In the genomic region with DNA sequence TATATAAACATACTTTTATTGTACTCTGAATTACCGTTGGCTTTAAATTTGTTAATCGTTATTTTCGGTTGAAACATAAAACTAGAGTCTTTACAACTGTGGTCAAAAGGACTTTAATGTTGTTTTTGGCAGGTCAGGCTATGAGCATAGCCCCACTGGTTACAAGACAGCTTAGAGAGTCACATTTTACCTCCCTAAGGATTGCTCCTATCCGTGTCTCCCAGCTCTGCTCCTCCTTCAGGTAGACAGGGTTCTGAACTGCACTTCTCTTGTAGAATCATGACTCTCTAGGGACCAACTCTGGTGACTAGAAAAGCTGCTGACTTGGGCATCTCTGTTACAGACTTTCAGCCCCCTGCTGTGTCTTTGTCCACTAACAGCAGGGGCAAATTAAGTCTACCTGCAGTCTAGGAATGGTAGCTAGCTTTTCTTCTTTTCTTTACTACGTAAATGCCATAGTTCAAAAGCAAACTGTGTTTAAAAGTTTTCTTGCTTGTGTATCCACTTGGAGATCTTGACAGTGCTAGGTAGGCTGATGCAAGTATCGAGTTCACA, we compare ENCODE assay signal across 27 mouse cellular contexts. TPM values are rescaled to one million over a fixed set of nuclear protein-coding genes. Genes with fewer than 3 reads are reported as not detected.
DNase-seq lines count a peak whose midpoint lies in the region; ATAC-seq and TF ChIP-seq lines count a peak whose summit lies in the region.
"Had no signal": no experiment of that assay in that cellular context is flagged by ENCODE, and none has a peak within 500 bp of the region (broad histone marks: within the 10 kb centered on the region; RNA-seq: fewer than 3 reads in every experiment).

No protein-coding gene starts in this region.

- peak; percentile 74 for DNase-seq in heart, adult 11 months
- DNase-seq in heart, adult 2 months: no peak
- no peak for DNase-seq in kidney, postnatal 25 days
- no peak for DNase-seq in limb, embryonic 10.5 days (ENCODE audit: low spot score)
- DNase-seq in ZHBTc4 (ENCODE audit: low read depth, low spot score): peak; percentile 90
- DNase-seq in lung, postnatal 36 days: no peak
- DNase-seq: adrenal gland, adult 2 months; adrenal gland, postnatal 14 days; cerebellum, adult 11 months; cerebellum, adult 2 months; cerebellum, adult 9-11 months; cerebellum, postnatal 25 days; gastrocnemius, postnatal 10 days; gastrocnemius, postnatal 36 days; heart, postnatal 36 days had no signal

- H3K9ac ChIP-seq in heart, adult 2 months (ENCODE audit: low read depth, low read length): no peak overlapping the region
- H3K9ac ChIP-seq in kidney, embryonic 15.5 days: no peak overlapping the region
- no peak overlapping the region for H3K9ac ChIP-seq in limb, embryonic 15.5 days
- H3K9ac ChIP-seq: embryonic facial prominence, embryonic 13.5 days; forebrain, embryonic 12.5 days; forebrain, embryonic 15.5 days; heart, embryonic 12.5 days; heart, embryonic 15.5 days; hindbrain, embryonic 13.5 days had no signal

- TF ChIP-seq EP300 in heart, adult 2 months (IDR thresholded peaks at IDR 0.05; ENCODE audit: insufficient read depth, low read depth, low read length): no peak

- intact Hi-C loops in heart, adult 2 months (cut with DNase I): no loop called here

- no peak for TF ChIP-seq CTCF in heart, adult 2 months (IDR thresholded peaks at IDR 0.05)

- H3K4me2 ChIP-seq in kidney, embryonic 15.5 days: no peak overlapping the region
- no peak overlapping the region for H3K4me2 ChIP-seq in limb, embryonic 15.5 days
- H3K4me2 ChIP-seq: embryonic facial prominence, embryonic 13.5 days; forebrain, embryonic 12.5 days; forebrain, embryonic 15.5 days; heart, embryonic 12.5 days; heart, embryonic 15.5 days; hindbrain, embryonic 13.5 days had no signal

- no peak overlapping the region for H3K4me3 ChIP-seq in heart, adult 2 months
- H3K4me3 ChIP-seq in kidney, embryonic 15.5 days (replicated peaks): no peak overlapping the region
- H3K4me3 ChIP-seq in limb, embryonic 15.5 days: no peak overlapping the region
- H3K4me3 ChIP-seq in limb, embryonic 10.5 days: no peak overlapping the region
- H3K4me3 ChIP-seq: embryonic facial prominence, embryonic 10.5 days; embryonic facial prominence, embryonic 13.5 days; erythroblast, embryonic 14.5 days; forebrain, embryonic 12.5 days; forebrain, embryonic 15.5 days; heart, embryonic 12.5 days; heart, embryonic 15.5 days; hindbrain, embryonic 10.5 days; hindbrain, embryonic 13.5 days had no signal

- no peak for TF ChIP-seq POLR2A in heart, adult 2 months (IDR thresholded peaks at IDR 0.05; ENCODE audit: insufficient read depth, low read depth, low read length)

- no peaks in the 10 kb centered on the region for H3K36me3 ChIP-seq in heart, adult 2 months (ENCODE audit: control insufficient read depth, insufficient read depth, low read length)
- H3K36me3 ChIP-seq in kidney, embryonic 15.5 days: no peaks in the 10 kb centered on the region
- H3K36me3 ChIP-seq in limb, embryonic 15.5 days: no peaks in the 10 kb centered on the region
- H3K36me3 ChIP-seq in limb, embryonic 10.5 days: no peaks in the 10 kb centered on the region
- H3K36me3 ChIP-seq: embryonic facial prominence, embryonic 10.5 days; embryonic facial prominence, embryonic 13.5 days; forebrain, embryonic 12.5 days; forebrain, embryonic 15.5 days; heart, embryonic 12.5 days; heart, embryonic 15.5 days; hindbrain, embryonic 10.5 days; hindbrain, embryonic 13.5 days had no signal

- 81% methylated on average over 6 of the region's 6 CpGs for WGBS in heart, adult 2 months
- WGBS in kidney, embryonic 15.5 days: 32% methylated on average over 6 of the region's 6 CpGs
- 43% methylated on average over 6 of the region's 6 CpGs for WGBS in limb, embryonic 15.5 days
- 72% methylated on average over 6 of the region's 6 CpGs for WGBS in limb, embryonic 10.5 days

- no peak overlapping the region for H3K27ac ChIP-seq in heart, adult 2 months
- peak overlapping the region; percentile 68 for H3K27ac ChIP-seq in kidney, embryonic 15.5 days
- H3K27ac ChIP-seq in limb, embryonic 15.5 days: peak overlapping the region; percentile 50; the same call in 1 of the 2 replicates
- H3K27ac ChIP-seq in limb, embryonic 10.5 days: no peak overlapping the region
- H3K27ac ChIP-seq: embryonic facial prominence, embryonic 10.5 days; embryonic facial prominence, embryonic 13.5 days; forebrain, embryonic 12.5 days; forebrain, embryonic 15.5 days; heart, embryonic 15.5 days; hindbrain, embryonic 10.5 days; hindbrain, embryonic 13.5 days had no signal

- H3K4me1 ChIP-seq in heart, adult 2 months (ENCODE audit: control insufficient read depth, insufficient read depth, low read length): no peaks in the 10 kb centered on the region; the same call in 1 of the 2 replicates
- peaks cover 17% of the 10 kb centered on the region; the same call in 1 of the 2 replicates for H3K4me1 ChIP-seq in kidney, embryonic 15.5 days
- H3K4me1 ChIP-seq in limb, embryonic 15.5 days: peaks cover 13% of the 10 kb centered on the region; the same call in 1 of the 2 replicates
- H3K4me1 ChIP-seq in limb, embryonic 10.5 days: peaks cover 10% of the 10 kb centered on the region; the same call in 1 of the 2 replicates
- H3K4me1 ChIP-seq: forebrain, embryonic 12.5 days; forebrain, embryonic 15.5 days; heart, embryonic 12.5 days; hindbrain, embryonic 13.5 days had no signal

- peak; percentile 76; the same call in 1 of the 2 replicates for ATAC-seq in kidney, embryonic 15.5 days (replicated peaks; ENCODE audit: low FRiP score)
- ATAC-seq in limb, embryonic 15.5 days (ENCODE audit: insufficient number of reproducible peaks, low FRiP score, low TSS enrichment, low read depth): no peak
- ATAC-seq: forebrain, embryonic 15.5 days; hindbrain, embryonic 16.5 days had no signal

- H3K9me3 ChIP-seq in kidney, embryonic 15.5 days (replicated peaks): no peaks in the 10 kb centered on the region
- H3K9me3 ChIP-seq in limb, embryonic 15.5 days: no peaks in the 10 kb centered on the region
- no peaks in the 10 kb centered on the region for H3K9me3 ChIP-seq in limb, embryonic 10.5 days (replicated peaks)
- H3K9me3 ChIP-seq: embryonic facial prominence, embryonic 10.5 days; embryonic facial prominence, embryonic 13.5 days; forebrain, embryonic 12.5 days; forebrain, embryonic 15.5 days; heart, embryonic 12.5 days; heart, embryonic 15.5 days; hindbrain, embryonic 10.5 days; hindbrain, embryonic 13.5 days had no signal

- H3K27me3 ChIP-seq in heart, adult 2 months (ENCODE audit: control insufficient read depth, insufficient read depth, low read length): no peaks in the 10 kb centered on the region
- no peaks in the 10 kb centered on the region for H3K27me3 ChIP-seq in kidney, embryonic 15.5 days
- H3K27me3 ChIP-seq in limb, embryonic 15.5 days: no peaks in the 10 kb centered on the region
- no peaks in the 10 kb centered on the region for H3K27me3 ChIP-seq in limb, embryonic 10.5 days (ENCODE audit: low read depth, poor library complexity, severe bottlenecking)
- H3K27me3 ChIP-seq: embryonic facial prominence, embryonic 13.5 days; forebrain, embryonic 12.5 days; forebrain, embryonic 15.5 days; heart, embryonic 12.5 days; heart, embryonic 15.5 days; hindbrain, embryonic 13.5 days had no signal

- no peaks in the 10 kb centered on the region for H3K79me2 ChIP-seq in heart, adult 2 months (replicated peaks; ENCODE audit: control insufficient read depth, insufficient read depth, low read length)

RNA-seq across cellular contexts. Expression of gene Rad51b, which starts 44.3 kb away (rescaled TPM):
- total RNA-seq in heart, adult 2 months (2021): under 1 TPM; 0.47 to 0.50 TPM
- polyA plus RNA-seq in heart, adult 2 months (2012; rRNA removed): 0.26 and 0.49 TPM in 2 replicates
- 7.8 and 8.2 TPM in 2 replicates for polyA plus RNA-seq in kidney, embryonic 15.5 days (2015; fragmentation: Nextera tagmentation; extraction: Ambion mirVana)
- polyA plus RNA-seq in limb, embryonic 15.5 days (2015; fragmentation: Nextera tagmentation; extraction: Ambion mirVana): 5.2 and 5.3 TPM in 2 replicates
- polyA plus RNA-seq in limb, embryonic 10.5 days (2016; fragmentation: Nextera tagmentation; extraction: Ambion mirVana): 6.0 and 7.4 TPM in 2 replicates

RNA-seq across cellular contexts. Expression of gene Zfyve26, which starts 45.3 kb away (rescaled TPM):
- 10 to 100 TPM; 14.3 to 14.8 TPM for total RNA-seq in heart, adult 2 months (2021)
- 10.8 and 13.3 TPM in 2 replicates for polyA plus RNA-seq in heart, adult 2 months (2012; rRNA removed)
- 14.4 and 15.4 TPM in 2 replicates for polyA plus RNA-seq in kidney, embryonic 15.5 days (2015; fragmentation: Nextera tagmentation; extraction: Ambion mirVana)
- 11.9 and 12.0 TPM in 2 replicates for polyA plus RNA-seq in limb, embryonic 15.5 days (2015; fragmentation: Nextera tagmentation; extraction: Ambion mirVana)
- polyA plus RNA-seq in limb, embryonic 10.5 days (2016; fragmentation: Nextera tagmentation; extraction: Ambion mirVana): 14.5 and 18.2 TPM in 2 replicates

Comparison
In these comparisons a context has a peak if more than half of its experiments do, and no peak if none do; other contexts are left out.
1. DNase-seq: peak in heart, adult 11 months (single experiment) and ZHBTc4 (single experiment); none in heart, adult 2 months (0 of 2), kidney, postnatal 25 days (0 of 2), limb, embryonic 10.5 days (single experiment) and lung, postnatal 36 days (single experiment).
2. H3K27ac ChIP-seq: peak in kidney, embryonic 15.5 days (single experiment) and limb, embryonic 15.5 days (single experiment); none in heart, adult 2 months (single experiment) and limb, embryonic 10.5 days (single experiment).